Mouse (Mus musculus) lung, postnatal 4 days (tissue): ENCODE measurements around the gene St6galnac4.
A peak's percentile ranks its signal among the peaks of the same experiment; 100 is the strongest.

Experiments
- DNase-seq, 2 experiments: peaks; one replicate each; pipeline ENCODE4 v3.0.0; 2021

The St6galnac4 gene

GRCm38 (mm10) chr2:32572196-32572595 is 14.7 kb upstream of the St6galnac4 start:
- DNase-seq: no peak

DNA sequence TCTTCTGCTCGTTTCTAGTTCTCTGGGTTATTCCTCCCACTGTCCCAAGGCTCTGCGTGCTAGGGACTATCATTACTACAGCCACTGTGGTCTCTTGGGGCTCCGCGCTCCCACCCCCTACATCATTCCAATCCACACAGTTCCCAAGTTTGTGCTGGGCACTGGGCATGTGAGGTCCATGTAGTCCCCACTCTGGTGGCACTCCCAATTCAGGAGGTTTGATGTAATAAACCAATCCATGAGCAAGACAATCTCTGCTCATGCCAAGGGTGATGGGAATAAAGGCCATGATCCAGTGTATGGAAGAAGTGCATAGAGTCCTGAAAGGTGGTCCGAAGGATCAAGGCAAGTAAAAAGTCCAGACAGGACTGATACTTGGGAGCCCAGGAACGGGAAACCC is 12.4 kb upstream of the St6galnac4 start, which contains the start of gene Pip5kl1:
Gene Pip5kl1 (plus strand): TSS at position 301 of the 400 bp plus-strand sequence.
- no peak for DNase-seq

DNA sequence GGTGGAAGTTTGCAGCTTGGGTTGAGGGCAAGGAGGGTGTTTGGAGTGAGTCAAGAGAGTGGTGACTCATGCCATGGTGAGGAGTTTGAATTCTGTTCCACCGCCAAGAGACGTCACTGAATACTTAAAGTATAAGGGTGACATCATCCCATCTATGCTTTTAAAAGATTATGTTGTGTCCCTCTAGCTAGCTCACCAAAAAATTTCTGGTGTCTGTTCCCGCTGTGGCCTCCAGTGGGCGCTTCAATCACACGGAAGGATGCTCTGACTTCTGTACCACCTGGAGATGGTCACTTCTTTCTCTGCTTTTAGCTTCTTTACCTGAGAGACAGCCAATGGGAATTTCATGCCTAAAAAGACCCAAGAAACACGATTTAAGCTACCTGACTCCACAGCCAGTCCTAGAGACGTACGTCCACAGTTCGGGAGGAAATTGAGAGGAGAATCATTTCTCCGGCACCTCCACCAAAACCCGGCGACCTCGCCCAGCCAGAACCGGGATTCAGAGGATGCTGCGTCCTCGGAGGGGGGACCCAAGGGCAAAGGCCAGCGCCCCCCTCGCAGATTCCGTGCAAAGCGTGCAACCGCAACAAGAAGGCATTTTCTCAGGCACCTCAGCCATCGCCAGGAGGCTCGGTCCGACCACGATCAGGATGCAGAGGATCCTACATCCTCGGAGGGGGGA is 11.9 kb upstream of the St6galnac4 start:
- peak in 1 of 2 experiments; percentile 66 for DNase-seq

DNA sequence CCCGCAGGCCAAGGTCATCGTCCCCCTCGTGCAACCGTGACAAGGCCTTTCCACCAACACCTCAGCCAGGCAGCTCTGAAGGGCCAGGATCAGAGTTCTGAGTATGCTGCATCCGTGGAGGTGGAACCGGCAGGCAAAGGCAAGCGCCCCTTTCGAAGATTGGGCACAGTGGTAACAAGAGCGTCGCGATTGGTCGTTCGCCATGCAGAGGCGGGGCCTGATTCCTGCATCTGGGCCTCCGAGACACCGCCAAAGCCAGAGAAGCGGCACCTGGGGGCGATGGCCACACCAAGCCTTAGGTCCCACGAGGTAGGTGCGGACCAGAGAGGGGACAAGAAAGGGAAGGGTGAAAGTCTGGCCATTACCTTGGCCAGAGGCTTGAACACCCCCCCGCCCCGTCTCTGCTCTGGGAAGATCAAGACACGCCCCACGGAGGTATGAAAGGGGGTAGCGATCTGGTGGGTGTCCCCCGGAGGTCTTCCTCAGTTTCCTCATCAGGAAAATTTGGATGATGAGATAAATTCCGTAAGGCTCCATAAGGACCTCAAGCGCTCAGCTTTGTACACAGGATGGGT is 11.2 kb upstream of the St6galnac4 start, which contains the start of gene 9430097D07Rik:
Gene 9430097D07Rik (minus strand): TSS at position 99 of the 575 bp plus-strand sequence.
- peak in 1 of 2 experiments; percentile 38 for DNase-seq

DNA sequence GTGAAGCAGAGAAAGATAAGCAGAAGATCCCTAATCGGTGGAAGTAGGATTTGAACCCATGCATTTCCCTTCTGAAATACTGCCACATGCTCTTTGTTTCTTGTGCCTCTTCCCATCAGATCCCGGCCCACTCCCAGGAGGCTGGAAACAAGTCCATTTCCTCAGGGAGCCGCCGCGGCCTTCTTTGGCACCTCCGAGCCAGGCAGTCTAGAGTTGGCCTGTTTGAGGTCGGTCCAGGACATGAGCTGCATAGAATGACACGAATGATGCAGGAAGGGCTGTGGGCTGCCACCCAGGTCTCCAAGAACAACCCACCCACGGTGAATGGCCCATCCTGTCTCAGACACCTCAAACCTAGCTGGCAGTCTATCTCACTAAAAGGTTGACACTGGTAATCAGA is 10.4 kb upstream of the St6galnac4 start:
- no peak for DNase-seq

DNA sequence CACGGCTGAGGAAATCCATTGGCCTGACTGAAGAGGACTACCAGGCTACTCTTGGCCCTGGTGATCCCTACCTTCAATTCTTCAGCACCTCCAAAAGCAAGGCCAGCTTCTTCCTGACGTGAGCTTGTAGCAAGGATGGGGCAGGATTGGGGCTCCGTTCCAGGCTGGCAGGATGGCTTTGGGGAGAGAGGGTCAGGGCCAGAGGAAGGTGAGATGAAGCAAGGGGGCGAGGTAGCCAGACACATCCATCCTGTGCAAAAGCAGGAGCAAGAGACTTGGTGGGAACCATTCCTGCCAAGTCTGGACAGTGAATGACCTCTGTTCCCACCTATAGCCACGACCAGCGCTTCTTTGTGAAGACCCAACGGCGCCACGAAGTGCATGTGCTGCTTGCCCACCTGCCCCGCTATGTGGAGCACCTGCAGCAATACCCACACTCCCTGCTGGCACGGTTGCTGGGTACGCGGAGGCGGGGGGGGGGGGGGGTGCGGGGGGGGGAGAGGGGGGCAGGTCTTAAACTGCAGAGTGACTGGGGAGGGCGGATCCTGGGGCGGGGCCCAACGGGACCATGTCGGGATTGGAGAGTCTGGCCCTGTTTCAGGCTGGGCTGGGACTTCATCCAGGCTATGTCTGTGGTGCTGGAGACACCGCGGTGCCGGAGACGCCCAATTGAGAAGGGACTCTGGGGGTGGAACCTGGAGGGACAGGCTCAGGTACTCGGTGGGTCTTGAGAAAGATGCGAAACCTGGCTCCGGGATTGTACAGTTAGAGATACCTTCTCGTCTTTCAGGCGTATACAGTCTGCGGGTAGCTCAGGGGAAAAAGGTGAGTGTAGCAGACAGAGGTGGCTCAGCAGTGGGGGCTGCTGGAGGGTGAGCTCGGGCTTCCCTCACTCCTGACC is 8.5 kb upstream of the St6galnac4 start:
- DNase-seq: peak; percentile 50 to 68

DNA sequence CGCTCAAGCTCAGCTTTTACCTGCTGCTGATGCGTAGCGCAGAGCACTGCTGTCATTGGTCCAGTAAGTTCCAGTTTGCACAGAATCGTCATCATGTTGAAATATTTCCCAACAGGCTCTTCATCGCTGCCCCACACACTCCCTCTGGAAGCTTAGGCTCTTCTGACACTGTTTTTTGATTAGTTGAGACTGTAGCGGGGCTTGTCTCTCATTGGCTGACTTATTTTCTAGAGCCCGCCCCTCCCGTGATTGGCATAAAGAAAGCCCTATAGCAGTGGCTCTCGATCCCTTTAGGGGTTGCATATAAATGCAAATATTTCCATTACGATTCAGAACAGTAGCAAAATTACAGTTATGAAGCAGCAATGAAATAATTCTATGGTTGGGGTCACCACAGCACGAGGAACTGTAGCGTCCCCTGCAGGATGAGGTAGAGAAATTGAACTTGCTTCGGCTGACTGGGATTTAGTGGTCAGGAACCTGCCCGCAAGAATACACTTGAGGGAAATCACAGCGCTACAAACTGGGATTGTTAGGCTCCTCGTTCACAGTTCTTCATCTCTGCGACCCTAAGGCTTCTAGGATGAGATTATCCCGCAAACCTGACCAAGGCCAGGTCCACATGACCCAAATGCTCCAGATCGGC is 5.3 kb upstream of the St6galnac4 start:
- peak; percentile 71 to 78 for DNase-seq

DNA sequence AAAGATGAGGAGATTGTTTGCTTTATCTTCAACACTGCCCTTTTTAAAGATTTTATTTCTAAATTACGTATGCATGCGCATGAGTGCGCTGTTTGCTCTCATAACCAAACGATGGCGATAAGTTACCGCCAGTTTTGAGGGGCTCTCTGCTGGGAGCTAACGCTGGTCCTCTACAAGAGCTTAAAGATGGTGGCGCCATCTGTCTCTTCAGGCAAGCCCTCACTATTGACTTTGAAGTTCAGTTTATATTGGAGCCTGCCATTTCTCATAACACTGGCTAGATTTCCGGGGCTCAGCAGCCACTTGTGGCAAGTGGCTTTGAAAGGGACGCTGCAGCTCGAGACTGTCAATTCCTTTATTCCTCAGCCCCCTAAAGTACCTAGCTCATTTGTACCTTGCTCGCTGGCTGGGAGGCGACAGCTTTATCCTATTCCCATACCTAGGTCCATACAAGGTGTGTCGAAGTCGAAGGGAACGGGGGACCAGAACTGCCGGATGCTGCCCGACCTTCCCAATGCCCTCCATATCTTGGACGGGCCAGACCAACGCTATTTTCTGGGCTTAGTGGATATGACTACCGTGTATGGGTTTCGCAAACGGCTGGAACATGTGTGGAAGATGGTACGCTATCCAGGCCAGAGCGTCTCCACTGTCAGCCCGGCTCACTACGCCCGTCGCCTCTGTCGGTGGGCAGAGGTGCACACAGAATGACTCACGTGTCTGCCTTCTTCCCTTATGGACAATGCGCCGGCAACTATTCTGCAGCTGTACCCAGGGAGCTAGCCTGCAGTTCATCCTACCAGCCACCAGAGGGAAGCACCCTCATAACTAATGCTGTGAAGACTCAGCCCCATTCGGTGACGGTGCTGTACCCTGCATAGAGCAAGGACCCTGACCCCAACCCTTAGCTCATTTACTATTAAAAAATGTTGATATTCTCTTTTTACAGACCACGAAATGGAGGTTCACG is 3.8 kb upstream of the St6galnac4 start:
- peak; percentile 77 to 88 for DNase-seq

GRCm38 (mm10) chr2:32585149-32585714 is 1.7 kb upstream of the St6galnac4 start:
- DNase-seq: no peak

DNA sequence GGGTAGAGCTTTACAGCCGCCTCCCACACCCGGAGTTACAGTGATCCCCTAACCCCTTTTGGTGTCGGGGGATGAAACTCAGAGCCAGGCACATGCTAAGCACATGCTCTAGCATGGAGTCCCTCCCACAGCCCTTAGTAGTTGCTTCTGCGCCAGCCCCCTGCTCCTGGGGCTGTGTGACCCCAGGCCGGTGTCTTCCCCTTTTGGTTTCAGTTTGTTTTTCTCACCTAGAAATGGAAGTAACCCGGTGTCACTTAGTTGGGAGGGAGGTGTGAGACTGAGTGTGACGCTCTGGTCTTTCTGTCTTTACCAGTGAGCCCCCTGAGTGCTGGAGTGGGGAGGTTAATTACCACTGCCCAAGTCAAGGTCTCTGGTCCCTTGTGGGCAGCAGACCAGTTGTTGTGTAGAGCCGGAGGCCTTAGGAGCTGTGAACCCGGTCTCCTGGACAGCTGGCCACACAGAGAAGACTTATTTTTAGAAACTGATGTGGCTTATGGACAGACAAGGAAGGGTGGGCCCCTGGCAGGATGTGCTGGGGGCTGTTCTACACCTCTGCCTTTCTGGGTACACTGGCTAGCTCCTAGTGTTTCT is 931 bp downstream of the St6galnac4 start:
- peak; percentile 48 to 60 for DNase-seq

GRCm38 (mm10) chr2:32589213-32589795 is 2.4 kb downstream of the St6galnac4 start:
- DNase-seq: peak in 1 of 2 experiments; percentile 70

DNA sequence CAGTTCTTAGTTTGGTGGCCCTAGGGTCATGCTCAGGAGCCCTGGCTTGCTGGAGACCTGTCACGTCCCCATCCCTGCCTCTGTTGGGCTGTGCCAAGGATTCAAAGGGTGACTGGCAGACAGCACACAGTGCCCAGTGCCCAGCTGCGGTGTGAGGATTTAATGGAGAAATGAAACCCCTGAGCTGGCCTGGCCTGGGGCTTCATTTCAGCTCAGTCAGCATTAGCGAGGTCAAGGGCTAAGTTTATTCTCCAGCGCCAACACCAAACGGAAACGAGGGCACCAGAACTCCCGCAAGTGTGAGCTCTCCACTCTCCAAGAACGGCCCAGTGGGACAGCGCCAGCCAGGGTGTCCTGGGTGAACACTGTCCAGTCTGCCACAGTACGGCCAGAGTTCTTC is 3.3 kb downstream of the St6galnac4 start:
- no peak for DNase-seq

GRCm38 (mm10) chr2:32591249-32591648 is 4.4 kb downstream of the St6galnac4 start:
- DNase-seq: no peak

DNA sequence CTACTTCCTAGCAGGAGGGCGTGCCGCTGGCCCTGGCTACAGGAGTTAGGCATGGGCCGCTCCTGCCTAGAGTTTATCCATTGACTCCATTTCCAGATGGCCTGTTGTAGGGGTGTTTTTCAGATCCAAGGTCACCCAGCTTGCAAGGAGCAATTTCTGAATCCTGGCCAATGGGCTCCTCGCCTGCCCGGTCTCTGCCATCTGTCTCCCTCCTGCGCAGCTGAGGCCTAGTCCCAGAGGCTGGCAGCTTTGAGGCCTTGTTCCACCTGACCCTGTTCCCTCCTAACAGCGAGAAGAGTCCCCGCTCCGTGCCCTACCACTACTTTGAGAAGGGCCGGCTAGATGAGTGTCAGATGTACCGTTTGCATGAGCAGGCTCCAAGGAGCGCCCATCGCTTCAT is 9.8 kb downstream of the St6galnac4 start:
- no peak for DNase-seq

- no peak for DNase-seq
These were observed 10.4 kb downstream of the St6galnac4 start for GRCm38 (mm10) chr2:32597248-32597647.

- DNase-seq: no peak
These were observed 10.8 kb downstream of the St6galnac4 start for GRCm38 (mm10) chr2:32597699-32598098.

DNA sequence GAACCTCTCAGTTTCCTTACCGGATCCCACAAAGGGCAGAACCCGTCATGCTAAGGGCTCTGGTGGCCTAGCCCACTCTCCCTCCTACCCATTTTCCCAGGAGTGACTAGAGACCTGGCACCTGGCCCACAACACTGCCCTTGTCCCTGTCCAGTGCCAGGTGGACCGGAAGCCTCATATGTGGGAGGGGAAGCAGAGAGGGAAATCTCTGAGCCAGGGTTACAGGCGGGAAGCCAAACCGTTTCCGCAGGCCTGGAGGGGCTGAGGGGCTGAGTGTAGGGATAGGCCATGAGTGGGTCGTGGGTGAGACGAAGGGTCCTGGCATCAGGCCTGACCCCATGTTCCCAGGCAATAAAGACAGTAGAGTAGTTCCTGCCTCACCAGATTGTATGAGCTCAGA is 11.6 kb downstream of the St6galnac4 start:
- DNase-seq: no peak

GRCm38 (mm10) chr2:32599409-32599808 is 12.5 kb downstream of the St6galnac4 start, which contains the start of gene St6galnac6:
Gene St6galnac6 (plus strand): TSS chr2:32599709.
- no peak for DNase-seq

DNA sequence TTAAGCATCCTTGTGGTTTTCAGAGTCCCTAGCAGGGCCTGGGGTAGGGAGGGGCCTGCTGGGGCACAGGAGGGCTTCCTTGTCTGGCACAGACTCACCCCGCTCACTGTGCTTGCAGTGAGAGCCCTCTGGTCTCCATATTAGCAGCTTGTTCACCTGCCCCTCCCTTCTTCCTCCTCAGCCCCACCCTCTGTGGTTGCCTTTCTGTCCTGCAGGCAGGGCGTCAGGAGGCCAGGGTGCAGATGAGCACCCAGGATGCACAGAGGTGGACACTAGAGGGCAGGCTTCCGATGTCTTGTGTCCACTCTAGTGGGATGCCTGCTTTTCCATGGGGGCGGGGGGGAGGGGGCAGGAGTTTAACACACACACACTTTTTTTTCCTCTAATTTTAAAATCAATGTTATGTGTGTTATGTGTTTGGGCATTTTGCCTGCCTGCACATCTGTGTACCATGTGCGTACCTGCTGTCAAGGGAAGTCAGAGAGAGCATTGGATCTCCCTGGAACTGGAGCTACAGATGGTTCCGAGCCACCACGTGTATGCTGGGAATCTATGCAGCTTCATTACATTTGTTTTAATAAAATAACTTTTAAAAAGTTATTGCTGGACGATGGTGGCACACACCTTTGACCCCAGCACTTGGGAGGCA is 14.6 kb downstream of the St6galnac4 start:
- peak; percentile 67 to 69 for DNase-seq

DNA sequence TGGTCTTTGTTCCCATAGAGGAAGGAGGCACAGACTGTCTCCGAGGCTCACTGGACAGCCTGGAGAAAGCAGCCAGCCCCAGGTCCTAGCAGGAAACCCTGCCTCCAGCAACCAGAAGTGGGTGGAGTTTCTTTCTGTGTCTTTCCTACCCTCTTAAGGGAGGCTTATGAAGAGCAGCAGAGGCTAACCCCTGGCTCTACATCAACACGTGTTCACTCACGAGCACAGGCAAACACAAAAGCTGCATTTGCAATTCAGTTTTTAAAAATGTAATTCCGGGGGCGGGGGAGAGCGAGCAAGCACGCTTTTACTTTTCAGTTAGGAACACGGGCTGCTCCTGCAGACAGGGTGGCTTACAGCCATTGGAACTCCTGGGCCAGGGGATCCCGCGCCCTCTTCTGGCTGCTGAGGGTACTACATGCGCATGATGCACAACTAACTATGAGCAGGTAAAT is 15.7 kb downstream of the St6galnac4 start:
- peak; percentile 86 to 92 for DNase-seq
